Mouse (Mus musculus): Measurements from ENCODE around the gene Atn1.

- TF ChIP-seq CTCF (conservative IDR thresholded peaks at IDR 0.05; ENCODE audit: insufficient read depth, insufficient read length, low read depth, low read length), result no peak
- TF ChIP-seq POLR2A (IDR thresholded peaks at IDR 0.05; ENCODE audit: low read depth, low read length), result no peak
These were observed 48.0 kb upstream of the Atn1 start for GRCm38 (mm10) chr6:124804341-124804740.
